Mouse (Mus musculus) right cerebral cortex, postnatal 25 days (tissue): ENCODE measurements around the gene Zfp365.

Experiments
- DNase-seq: peaks from one replicate; pipeline ENCODE4 v3.0.0; 2022

Zfp365 gene

GRCm38 (mm10) chr10:67912337-67912776 is at the start of gene Zfp365:
TSS of gene Zfp365 (minus strand) at chr10:67912662.
- peak; percentile 88 for DNase-seq

- no peak for DNase-seq
Observed at GRCm38 (mm10) chr10:67959982-67960381, 47.5 kb upstream of the Zfp365 start.

GRCm38 (mm10) chr10:67955982-67956381 is 43.5 kb upstream of the Zfp365 start:
- no peak for DNase-seq

- no peak for DNase-seq
Observed at GRCm38 (mm10) chr10:67951690-67952089, 39.2 kb upstream of the Zfp365 start.

GRCm38 (mm10) chr10:67950059-67950748 is 37.7 kb upstream of the Zfp365 start:
- DNase-seq: no peak

- DNase-seq: no peak
Observed at GRCm38 (mm10) chr10:67943513-67943912, 31.1 kb upstream of the Zfp365 start.

- peak; percentile 15 for DNase-seq
Observed at GRCm38 (mm10) chr10:67939546-67939945, 27.1 kb upstream of the Zfp365 start.

GRCm38 (mm10) chr10:67937775-67938174 is 25.3 kb upstream of the Zfp365 start:
- no peak for DNase-seq

GRCm38 (mm10) chr10:67936944-67937343 is 24.5 kb upstream of the Zfp365 start:
- DNase-seq: no peak

- no peak for DNase-seq
Observed at GRCm38 (mm10) chr10:67932780-67933179, 20.3 kb upstream of the Zfp365 start.

- no peak for DNase-seq
Observed at GRCm38 (mm10) chr10:67931328-67931727, 18.9 kb upstream of the Zfp365 start.

- no peak for DNase-seq
Observed at GRCm38 (mm10) chr10:67928584-67928983, 16.1 kb upstream of the Zfp365 start.

GRCm38 (mm10) chr10:67927718-67928455 is 15.4 kb upstream of the Zfp365 start:
- DNase-seq: no peak

- DNase-seq: no peak
Observed at GRCm38 (mm10) chr10:67924030-67924429, 11.6 kb upstream of the Zfp365 start.

- DNase-seq: no peak
Observed at GRCm38 (mm10) chr10:67921777-67922176, 9.3 kb upstream of the Zfp365 start.

- DNase-seq: no peak
Observed at GRCm38 (mm10) chr10:67919706-67920105, 7.2 kb upstream of the Zfp365 start.

GRCm38 (mm10) chr10:67918194-67918899 is 5.9 kb upstream of the Zfp365 start:
- no peak for DNase-seq

GRCm38 (mm10) chr10:67917356-67917755 is 4.9 kb upstream of the Zfp365 start:
- no peak for DNase-seq

- DNase-seq: no peak
Observed at GRCm38 (mm10) chr10:67911447-67912336, 770 bp downstream of the Zfp365 start.

- no peak for DNase-seq
Observed at GRCm38 (mm10) chr10:67907931-67908330, 4.5 kb downstream of the Zfp365 start.

GRCm38 (mm10) chr10:67906926-67907325 is 5.5 kb downstream of the Zfp365 start:
- DNase-seq: no peak

GRCm38 (mm10) chr10:67906063-67906462 is 6.4 kb downstream of the Zfp365 start:
- DNase-seq: no peak

GRCm38 (mm10) chr10:67903387-67903786 is 9.1 kb downstream of the Zfp365 start:
- DNase-seq: no peak
